Mouse (Mus musculus): Measurements from ENCODE around the gene Dbx1.

DNA sequence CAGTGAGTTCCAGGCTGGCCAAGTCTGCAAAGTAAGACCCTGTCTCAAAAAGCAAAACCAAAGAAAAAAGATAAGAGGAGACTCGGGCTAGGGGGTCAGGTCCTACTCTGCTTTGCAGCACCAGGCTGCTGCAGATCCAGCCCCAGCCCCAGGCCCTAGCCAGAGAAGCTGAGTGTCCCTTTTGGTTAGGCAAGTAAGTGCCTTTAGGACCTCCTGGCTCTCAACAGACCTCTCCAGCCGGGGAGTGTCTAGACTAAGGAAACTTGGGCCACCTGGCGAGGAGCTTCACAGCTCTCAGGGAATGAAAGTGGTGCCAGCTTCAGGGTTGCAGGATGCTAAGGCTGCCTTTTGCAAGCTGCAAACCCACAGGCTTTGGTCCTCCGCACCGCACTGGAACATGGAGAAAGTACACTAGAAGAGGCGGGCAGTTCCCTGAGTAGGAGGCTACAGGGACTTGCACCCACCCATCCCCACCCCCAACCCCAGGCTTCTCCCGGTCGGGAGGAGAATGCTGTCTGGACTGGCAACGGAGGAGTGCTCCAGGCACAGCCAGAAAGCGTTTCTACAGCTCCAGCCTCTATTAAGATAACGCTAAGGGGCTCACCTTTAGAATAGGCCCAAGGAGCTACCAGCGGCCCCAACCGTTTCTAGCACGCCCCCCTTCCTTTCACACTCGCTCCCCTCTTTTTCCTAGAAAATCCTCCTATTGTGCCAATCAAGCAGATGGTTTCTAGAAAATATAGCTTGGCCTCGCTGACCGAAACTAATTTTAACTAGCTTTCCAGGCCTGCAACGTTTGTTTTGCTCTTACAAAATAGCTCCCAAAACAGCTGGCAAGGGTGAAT is 3.4 kb upstream of the Dbx1 start:
- TF ChIP-seq POLR2A (IDR thresholded peaks at IDR 0.05; ENCODE audit: low read depth, low read length) (no peak), CTCF (IDR thresholded peaks at IDR 0.05; ENCODE audit: extremely low read depth, insufficient read length, insufficient replicate concordance, low read depth, low read length) (no peak)
